22 mouse cellular contexts compared by ENCODE assay signal in genomic region chr17:70762634-70763033, GRCm38 (mm10).
DNase-seq lines count a peak whose midpoint lies in the region; ATAC-seq and TF ChIP-seq lines count a peak whose summit lies in the region.
"Had no signal": no experiment of that assay in that cellular context is flagged by ENCODE, and none has a peak within 500 bp of the region (broad histone marks: within the 10 kb centered on the region; RNA-seq: fewer than 3 reads in every experiment).

No protein-coding gene starts in this region.

- H3K9ac ChIP-seq in kidney, postnatal 0 days (ENCODE audit: low read depth, low read length): no peak overlapping the region
- H3K9ac ChIP-seq: embryonic facial prominence, embryonic 15.5 days; heart, embryonic 12.5 days; hindbrain, embryonic 14.5 days; intestine, embryonic 15.5 days had no signal

- no peak overlapping the region for H3K4me2 ChIP-seq in kidney, postnatal 0 days (ENCODE audit: low read length)
- H3K4me2 ChIP-seq: embryonic facial prominence, embryonic 15.5 days; heart, embryonic 12.5 days; hindbrain, embryonic 14.5 days; intestine, embryonic 15.5 days had no signal

- TF ChIP-seq POLR2A in kidney, adult 2 months (IDR thresholded peaks at IDR 0.05; ENCODE audit: low read depth, low read length): no peak

- POLR2A ChIA-PET in Patski (lab: Charles Lee): no interaction called here

- ATAC-seq in kidney, postnatal 0 days (replicated peaks; ENCODE audit: low FRiP score, low read depth): no peak
- ATAC-seq in Patski: peak; percentile 31
- ATAC-seq: CD4-positive, CD25-positive, alpha-beta regulatory T cell, adult 4 months; forebrain, embryonic 16.5 days; intestine, embryonic 15.5 days had no signal

- H3K4me1 ChIP-seq in kidney, postnatal 0 days (replicated peaks; ENCODE audit: insufficient read depth, low read length): no peaks in the 10 kb centered on the region
- no peaks in the 10 kb centered on the region for H3K4me1 ChIP-seq in kidney, adult 2 months (ENCODE audit: control insufficient read depth, insufficient read depth, low read length)
- H3K4me1 ChIP-seq: embryonic facial prominence, embryonic 15.5 days; heart, embryonic 12.5 days; hindbrain, embryonic 10.5 days; intestine, embryonic 15.5 days had no signal

- no peak overlapping the region for H3K27ac ChIP-seq in kidney, postnatal 0 days
- no peak overlapping the region for H3K27ac ChIP-seq in kidney, adult 2 months (ENCODE audit: insufficient read depth, low read depth, low read length)
- H3K27ac ChIP-seq: embryonic facial prominence, embryonic 15.5 days; hindbrain, embryonic 10.5 days; hindbrain, embryonic 14.5 days; intestine, embryonic 15.5 days had no signal

- in situ Hi-C loops in Patski (cut with MboI; ENCODE audit: low pct_unique_long_range_greater_than_20kb): no loop called here

- no peaks in the 10 kb centered on the region; the same call in 1 of the 2 replicates for H3K9me3 ChIP-seq in kidney, postnatal 0 days (replicated peaks; ENCODE audit: low read length)
- H3K9me3 ChIP-seq: embryonic facial prominence, embryonic 15.5 days; heart, embryonic 12.5 days; hindbrain, embryonic 10.5 days; intestine, embryonic 15.5 days had no signal

- CTCF ChIA-PET in Patski (lab: Charles Lee): interaction anchor here (1.2 kb wide), 1 partner anchor 18 kb away, joined by 4 read pairs; no protein-coding TSS in a partner anchor

- WGBS in kidney, postnatal 0 days: 61% methylated on average over 10 of the region's 10 CpGs
- 48% methylated on average over 10 of the region's 10 CpGs for WGBS in kidney, adult 2 months

- no peak for TF ChIP-seq CTCF in kidney, postnatal 0 days (IDR thresholded peaks at IDR 0.05; ENCODE audit: low read depth)
- no peak for TF ChIP-seq CTCF in kidney, adult 2 months (conservative IDR thresholded peaks at IDR 0.05; ENCODE audit: insufficient read depth, insufficient read length, low read depth, low read length)
- TF ChIP-seq CTCF in Patski (IDR thresholded peaks at IDR 0.05): no peak

- peak; percentile 35 for DNase-seq in kidney, postnatal 0 days (ENCODE audit: low spot score)
- no peak for DNase-seq in kidney, adult 2 months
- peak; percentile 50 for DNase-seq in ES-CJ7 (ENCODE audit: low read depth, low spot score)
- DNase-seq in Patski (ENCODE audit: low read depth, low spot score): peak; percentile 53
- no peak for DNase-seq in layer of hippocampus, postnatal 25 days (ENCODE audit: extremely low spot score in 1 of 2, low spot score in 1 of 2)
- DNase-seq in liver: no peak
- no peak for DNase-seq in gastrocnemius, postnatal 4 days (ENCODE audit: low spot score in 2 of 2)
- DNase-seq: adrenal gland, adult 2 months; adrenal gland, postnatal 25 days; B cell, adult 2 months; cerebellum, adult 2 months; cerebellum, postnatal 14 days; embryo, embryonic 11 days; gastrocnemius, postnatal 10 days had no signal

- H3K36me3 ChIP-seq in kidney, postnatal 0 days (ENCODE audit: insufficient read depth, low read length): no peaks in the 10 kb centered on the region
- no peaks in the 10 kb centered on the region for H3K36me3 ChIP-seq in kidney, adult 2 months (ENCODE audit: control insufficient read depth, insufficient read depth, low read length)
- H3K36me3 ChIP-seq: embryonic facial prominence, embryonic 15.5 days; heart, embryonic 12.5 days; hindbrain, embryonic 10.5 days; intestine, embryonic 15.5 days had no signal

- H3K4me3 ChIP-seq in kidney, postnatal 0 days (replicated peaks; ENCODE audit: low read depth, low read length): no peak overlapping the region
- H3K4me3 ChIP-seq in kidney, adult 2 months (ENCODE audit: insufficient read depth, low read depth, low read length): no peak overlapping the region
- H3K4me3 ChIP-seq: embryonic facial prominence, embryonic 15.5 days; erythroblast, embryonic 14.5 days; heart, embryonic 12.5 days; hindbrain, embryonic 10.5 days; intestine, embryonic 15.5 days had no signal

- no peaks in the 10 kb centered on the region for H3K27me3 ChIP-seq in kidney, postnatal 0 days (ENCODE audit: insufficient read depth, low read length)
- no peaks in the 10 kb centered on the region for H3K27me3 ChIP-seq in kidney, adult 2 months (replicated peaks; ENCODE audit: control insufficient read depth, insufficient read depth, low read length)
- no peaks in the 10 kb centered on the region for H3K27me3 ChIP-seq in Patski
- H3K27me3 ChIP-seq: embryonic facial prominence, embryonic 15.5 days; heart, embryonic 12.5 days; intestine, embryonic 15.5 days had no signal

Comparison
In these comparisons a context has a peak if more than half of its experiments do, and no peak if none do; other contexts are left out.
1. DNase-seq: peak in kidney, postnatal 0 days (single experiment), ES-CJ7 (single experiment) and Patski (single experiment); none in kidney, adult 2 months (single experiment), layer of hippocampus, postnatal 25 days (0 of 2), liver (single experiment) and gastrocnemius, postnatal 4 days (0 of 2).